Mouse (Mus musculus) left cerebral cortex, postnatal 25 days (tissue): ENCODE results near the gene Vsig10l. TPM values are rescaled to one million over a fixed set of nuclear protein-coding genes. Genes with fewer than 3 reads are reported as not detected.
A peak's percentile ranks its signal among the peaks of the same experiment; 100 is the strongest.

Experiments
- DNase-seq, 2 experiments: peaks; one replicate each; pipeline ENCODE4 v3.0.0; 2022; ENCODE audit warnings: low spot score in 2 of 2, mixed read lengths in 1 of 2
- intact Hi-C: fragments of 180-260 bp; cut with DNase I; formaldehyde crosslinking; loops from one replicate; pipeline ENCODE4 v1.15.1; 2025
- total RNA-seq, 2 experiments: library from RNA; stranded (reverse); gene quantifications; 2 replicates each; pipeline ENCODE4 v1.2.3; 2021

Gene Vsig10l
- total RNA-seq, 2 experiments from 2014 or later, result 2.0 to 2.8 TPM

- intact Hi-C loops, result no loop called here
- DNase-seq, result no peak
These were observed 10.3 kb upstream of the Vsig10l start for GRCm38 (mm10) chr7:43452609-43453008.

GRCm38 (mm10) chr7:43453599-43454355 lies 9.2 kb upstream of the Vsig10l start:
- no peak for DNase-seq
- intact Hi-C loops, result no loop called here

GRCm38 (mm10) chr7:43454371-43454770 lies 8.6 kb upstream of the Vsig10l start:
- intact Hi-C loops, result no loop called here

GRCm38 (mm10) chr7:43463976-43464375 lies 1.0 kb downstream of the Vsig10l start:
- intact Hi-C loops, result no loop called here
- no peak for DNase-seq

More at GRCm38 (mm10) chr7:43454371-43454770, 8.6 kb upstream of the Vsig10l start:
- no peak for DNase-seq

- DNase-seq, result no peak
- intact Hi-C loops, result loop anchor here (5.0 kb wide), 1 partner anchor 97 kb away; the partner anchor contains the start of gene Zfp658
These were observed 2.0 kb downstream of the Vsig10l start for GRCm38 (mm10) chr7:43464864-43465343.

GRCm38 (mm10) chr7:43465344-43466098 lies 2.6 kb downstream of the Vsig10l start:
- intact Hi-C loops, result loop anchor here (1.0 to 5.0 kb wide), 2 partner anchors 42 to 97 kb away; partner anchors contain the start of gene Zfp658

GRCm38 (mm10) chr7:43466099-43466694 lies 3.2 kb downstream of the Vsig10l start:
- intact Hi-C loops, result loop anchor here (1.0 to 5.0 kb wide), 2 partner anchors 43 to 96 kb away; partner anchors contain the start of gene Zfp658

More at GRCm38 (mm10) chr7:43465344-43466098, 2.6 kb downstream of the Vsig10l start:
- DNase-seq, result peak; percentile 80

GRCm38 (mm10) chr7:43470373-43470772 lies 7.4 kb downstream of the Vsig10l start:
- DNase-seq, result no peak
- intact Hi-C loops, result loop anchor here (2.0 kb wide), 1 partner anchor 24 kb away; no protein-coding TSS in a partner anchor

More at GRCm38 (mm10) chr7:43466099-43466694, 3.2 kb downstream of the Vsig10l start:
- peak; percentile 73 to 80 for DNase-seq

GRCm38 (mm10) chr7:43475706-43476105 lies 12.8 kb downstream of the Vsig10l start:
- DNase-seq, result no peak
- intact Hi-C loops, result no loop called here

GRCm38 (mm10) chr7:43476376-43476775 lies 13.4 kb downstream of the Vsig10l start:
- DNase-seq, result no peak
- intact Hi-C loops, result no loop called here

- DNase-seq, result peak; percentile 59 to 94
- intact Hi-C loops, result no loop called here
These were observed 18.2 kb downstream of the Vsig10l start for GRCm38 (mm10) chr7:43481191-43481590.

GRCm38 (mm10) chr7:43482090-43482716 lies 19.3 kb downstream of the Vsig10l start:
- DNase-seq, result no peak

GRCm38 (mm10) chr7:43483236-43483635 lies 20.3 kb downstream of the Vsig10l start:
- DNase-seq, result no peak
- intact Hi-C loops, result no loop called here

More at GRCm38 (mm10) chr7:43482090-43482716, 19.3 kb downstream of the Vsig10l start:
- intact Hi-C loops, result no loop called here

GRCm38 (mm10) chr7:43488646-43489045 lies 25.7 kb downstream of the Vsig10l start:
- DNase-seq, result peak; percentile 52 to 73
- intact Hi-C loops, result no loop called here

- DNase-seq, result no peak
- intact Hi-C loops, result loop anchor here (10.0 kb wide), 1 partner anchor 175 kb away; the partner anchor contains the start of gene Zfp715
These were observed 26.7 kb downstream of the Vsig10l start, which contains the start of gene Iglon5 for GRCm38 (mm10) chr7:43489631-43490125. Gene Iglon5 (minus strand): TSS chr7:43490075.

- intact Hi-C loops, result loop anchor here (10.0 kb wide), 1 partner anchor 175 kb away; the partner anchor contains the start of gene Zfp715
- DNase-seq, result peak; percentile 61 to 87
These were observed 27.2 kb downstream of the Vsig10l start for GRCm38 (mm10) chr7:43490182-43490584.

- intact Hi-C loops, result loop anchor here (10.0 kb wide), 1 partner anchor 176 kb away; the partner anchor contains the start of gene Zfp715
- DNase-seq, result no peak
These were observed 27.9 kb downstream of the Vsig10l start for GRCm38 (mm10) chr7:43490861-43491260.

- DNase-seq, result peak; percentile 65 to 85
- intact Hi-C loops, result loop anchor here (1.0 to 10.0 kb wide), 4 partner anchors 25 to 212 kb away; partner anchors contain the start of gene Zfp715
These were observed 32.5 kb downstream of the Vsig10l start for GRCm38 (mm10) chr7:43495343-43496021.
